Mouse (Mus musculus) neural tube, embryonic 15.5 days (tissue): ENCODE results near the gene Wwc2. TPM values are rescaled to one million over a fixed set of nuclear protein-coding genes. Genes with fewer than 3 reads are reported as not detected.
A peak's percentile ranks its signal among the peaks of the same experiment; 100 is the strongest.

Source experiments
- ATAC-seq: fragments of 200-750 bp; cut with Nextera tagmentation; 2 replicates; pipeline ENCODE4 v1.8.0; 2017; ENCODE audit warnings: mild to moderate bottlenecking, moderate TSS enrichment, moderate library complexity; ENCODE audit not compliant: low FRiP score
- H3K27ac ChIP-seq: fragments of 300-500 bp; sonication (generic); replicated peaks from 2 replicates; pipeline ENCODE4 v1.5.1; 2015; ENCODE audit warnings: mild to moderate bottlenecking, inconsistent platforms
- H3K27me3 ChIP-seq: fragments of 300-500 bp; sonication (generic); replicated peaks from 2 replicates; pipeline ENCODE4 v1.6.1; 2015; ENCODE audit warnings: inconsistent platforms
- H3K36me3 ChIP-seq: fragments of 300-500 bp; sonication (generic); 2 replicates; pipeline ENCODE4 v1.6.1; 2015; ENCODE audit warnings: inconsistent platforms
- H3K4me1 ChIP-seq: fragments of 300-500 bp; sonication (generic); 2 replicates; pipeline ENCODE4 v1.6.1; 2015; ENCODE audit warnings: inconsistent platforms
- H3K4me2 ChIP-seq: fragments of 300-500 bp; sonication (generic); 2 replicates; pipeline ENCODE4 v1.6.1; 2015; ENCODE audit warnings: inconsistent platforms, mild to moderate bottlenecking, moderate library complexity
- H3K4me3 ChIP-seq: fragments of 300-500 bp; sonication (generic); replicated peaks from 2 replicates; pipeline ENCODE4 v1.5.1; 2015; ENCODE audit warnings: mild to moderate bottlenecking, inconsistent platforms
- H3K9ac ChIP-seq: fragments of 300-500 bp; sonication (generic); replicated peaks from 2 replicates; pipeline ENCODE4 v1.6.1; 2015; ENCODE audit warnings: mild to moderate bottlenecking, inconsistent platforms
- H3K9me3 ChIP-seq: fragments of 300-500 bp; sonication (generic); replicated peaks from 2 replicates; pipeline ENCODE4 v1.6.1; 2016; ENCODE audit warnings: inconsistent platforms
- WGBS: fragments of 180-500 bp; shearing (Covaris S2); methylation state at CpG from one replicate; pipeline ENCODE4 v1.1.7; 2015; ENCODE audit warnings: mixed read lengths; 5-methylcytosine and 5-hydroxymethylcytosine counted together
- polyA plus RNA-seq: library from polyadenylated mRNA; unstranded; fragments of >200 nt; fragmentation: Nextera tagmentation; extraction: Ambion mirVana; gene quantifications from 2 replicates; pipeline ENCODE4 v1.2.1, GENCODE M21; 2015

Wwc2 gene
- polyA plus RNA-seq, 1 experiment from 2014 or later = 5.8 TPM

DNA sequence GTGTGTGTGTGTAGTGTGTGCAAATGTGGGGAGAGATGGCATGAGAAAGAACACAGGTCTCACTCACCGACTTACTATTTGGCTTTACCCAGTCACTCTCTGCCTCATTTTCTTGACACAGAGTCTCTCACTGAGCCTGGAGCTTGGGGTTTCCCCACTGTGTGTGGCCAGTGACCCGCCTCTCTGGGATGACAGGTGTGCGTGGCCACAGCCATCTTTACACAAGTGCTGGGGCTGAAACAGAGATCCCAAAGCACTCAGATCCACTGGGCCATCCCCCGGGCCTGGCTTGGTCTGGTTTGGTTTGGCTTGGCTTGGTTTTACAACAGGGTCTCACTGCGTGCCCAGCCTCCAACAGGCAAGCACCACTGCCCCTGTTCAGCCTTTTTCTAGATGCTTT, 55.3 kb downstream of the Wwc2 start:
- WGBS = 87% methylated on average over 5 of the region's 5 CpGs
- Histone ChIP-seq H3K36me3 (no peaks in the 10 kb centered on the region), H3K4me1 (peaks cover 26% of the 10 kb centered on the region), H3K27ac (no peak overlapping the region), H3K9me3 (no peaks in the 10 kb centered on the region), H3K9ac (no peak overlapping the region), H3K4me2 (no peak overlapping the region), H3K27me3 (no peaks in the 10 kb centered on the region), H3K4me3 (no peak overlapping the region)
- no peak for ATAC-seq

GRCm38 (mm10) chr8:47933087-47933486, 57.6 kb downstream of the Wwc2 start:
- ATAC-seq = no peak
- Histone ChIP-seq H3K27ac (no peak overlapping the region), H3K4me3 (no peak overlapping the region), H3K9me3 (no peaks in the 10 kb centered on the region), H3K4me2 (no peak overlapping the region), H3K27me3 (no peaks in the 10 kb centered on the region), H3K36me3 (no peaks in the 10 kb centered on the region), H3K9ac (no peak overlapping the region), H3K4me1 (peaks cover 26% of the 10 kb centered on the region)
- WGBS = 92% methylated on average over 3 of the region's 3 CpGs

DNA sequence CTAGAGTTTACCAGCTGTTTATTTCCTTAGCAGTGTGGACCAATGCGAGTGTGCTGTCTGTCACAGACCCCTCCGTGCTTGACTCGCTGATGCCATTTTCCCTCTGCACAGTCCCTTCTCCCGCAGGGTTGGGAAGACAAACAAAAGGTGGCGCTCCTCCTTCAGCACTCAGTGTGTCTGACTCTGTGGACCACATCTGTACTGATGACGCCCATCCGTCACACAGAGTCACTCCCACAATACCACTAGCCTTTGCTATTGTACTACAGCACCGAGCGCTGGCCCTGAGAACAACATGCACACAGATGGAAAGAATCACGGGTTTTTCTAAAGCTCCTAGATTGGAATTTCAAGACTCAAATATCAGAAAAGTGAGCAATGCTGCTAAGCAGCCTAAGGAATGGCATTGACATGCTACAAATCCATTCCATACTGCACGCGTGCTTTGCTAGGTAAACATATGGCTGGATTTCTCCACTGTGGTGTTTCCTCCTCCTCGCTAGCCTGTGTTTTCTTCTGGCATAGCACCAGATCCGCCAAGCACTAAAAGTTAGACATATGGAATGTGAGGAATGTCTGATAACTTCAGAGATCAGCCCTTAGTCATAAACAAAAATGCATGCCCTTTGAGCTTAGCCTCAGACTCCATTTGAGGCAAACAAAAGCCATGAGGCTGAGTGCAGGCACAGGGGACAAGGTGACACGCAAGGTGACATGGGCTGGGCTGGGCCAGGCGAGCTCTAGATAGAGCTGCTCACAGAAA, 58.5 kb downstream of the Wwc2 start:
- Histone ChIP-seq H3K4me2 (peak overlapping the region; percentile 25), H3K9ac (no peak overlapping the region), H3K4me3 (no peak overlapping the region), H3K27ac (peak overlapping the region; percentile 23; the same call in 1 of the 2 replicates), H3K4me1 (peaks cover 26% of the 10 kb centered on the region), H3K36me3 (no peaks in the 10 kb centered on the region), H3K27me3 (no peaks in the 10 kb centered on the region), H3K9me3 (no peaks in the 10 kb centered on the region)
- 40% methylated on average over 16 of the region's 16 CpGs for WGBS
- peak; percentile 64; the same call in 1 of the 2 replicates for ATAC-seq

- Histone ChIP-seq H3K36me3 (no peaks in the 10 kb centered on the region), H3K4me3 (no peak overlapping the region), H3K27me3 (no peaks in the 10 kb centered on the region), H3K27ac (no peak overlapping the region), H3K4me2 (no peak overlapping the region), H3K9ac (no peak overlapping the region), H3K9me3 (no peaks in the 10 kb centered on the region), H3K4me1 (peaks cover 23% of the 10 kb centered on the region)
- no peak for ATAC-seq
- 83% methylated on average over 7 of the region's 7 CpGs for WGBS
Observed at GRCm38 (mm10) chr8:47931371-47931770, 59.4 kb downstream of the Wwc2 start.

DNA sequence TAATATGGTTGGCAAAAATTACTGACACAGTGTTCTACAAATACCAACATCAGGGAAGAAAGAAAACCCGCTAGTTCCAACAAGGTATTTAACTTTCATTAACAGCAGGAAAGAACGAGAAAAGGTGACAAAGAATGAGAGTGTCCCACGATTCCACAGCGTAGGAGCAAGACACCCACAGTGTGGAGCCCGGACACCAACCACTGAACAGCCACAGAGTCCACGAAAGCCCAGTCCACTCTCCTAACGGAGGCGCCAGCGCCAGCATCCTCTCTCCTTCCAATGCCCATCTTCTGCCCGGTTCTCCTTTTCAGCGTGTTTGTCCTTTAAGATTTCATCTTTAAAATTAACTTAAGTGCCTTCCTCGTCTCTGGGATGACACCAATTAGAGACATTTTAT, 61.1 kb downstream of the Wwc2 start:
- Histone ChIP-seq H3K9me3 (no peaks in the 10 kb centered on the region), H3K36me3 (no peaks in the 10 kb centered on the region), H3K4me3 (no peak overlapping the region), H3K4me1 (peaks cover 19% of the 10 kb centered on the region), H3K9ac (no peak overlapping the region), H3K27me3 (no peaks in the 10 kb centered on the region), H3K4me2 (no peak overlapping the region), H3K27ac (no peak overlapping the region)
- ATAC-seq = no peak
- 94% methylated on average over 12 of the region's 12 CpGs for WGBS

DNA sequence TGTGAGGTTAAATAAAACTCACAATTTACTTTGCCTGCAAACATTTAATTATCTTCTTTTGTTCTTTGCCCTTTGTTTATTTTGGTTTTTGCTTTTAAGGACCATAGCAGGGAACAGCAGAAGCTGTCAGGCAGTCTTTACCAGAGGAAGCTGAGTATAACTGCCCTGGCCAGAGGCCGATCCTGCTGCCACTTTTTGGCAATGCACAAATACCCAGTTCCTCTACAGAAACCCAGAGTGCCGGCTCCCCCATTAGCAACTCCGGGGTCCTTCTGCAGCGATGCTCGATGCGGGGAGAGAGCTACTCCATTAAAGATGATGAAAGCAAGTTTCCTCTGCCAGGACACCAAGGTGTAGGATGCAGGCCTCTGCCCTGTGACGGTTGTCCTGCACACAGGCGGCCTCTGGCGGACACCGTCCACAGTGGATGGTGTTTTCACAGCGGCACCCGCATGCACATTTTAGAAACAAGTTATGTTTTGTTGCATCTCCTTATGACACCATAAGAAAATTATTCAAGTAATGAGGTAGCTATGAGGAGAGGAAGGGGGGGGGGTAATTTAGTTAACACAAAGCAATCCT, 62.0 kb downstream of the Wwc2 start:
- H3K4me2 ChIP-seq = no peak overlapping the region
- no peak overlapping the region for H3K9ac ChIP-seq
- H3K9me3 ChIP-seq = no peaks in the 10 kb centered on the region
- no peak overlapping the region for H3K4me3 ChIP-seq
- ATAC-seq = no peak
- H3K27ac ChIP-seq = no peak overlapping the region
- H3K27me3 ChIP-seq = no peaks in the 10 kb centered on the region
- no peaks in the 10 kb centered on the region for H3K36me3 ChIP-seq
- WGBS = 91% methylated on average over 12 of the region's 12 CpGs
- H3K4me1 ChIP-seq = peaks cover 14% of the 10 kb centered on the region

- H3K4me2 ChIP-seq = no peak overlapping the region
- no peak overlapping the region for H3K27ac ChIP-seq
- no peak overlapping the region for H3K4me3 ChIP-seq
- H3K9ac ChIP-seq = no peak overlapping the region
- H3K9me3 ChIP-seq = no peaks in the 10 kb centered on the region
- no peaks in the 10 kb centered on the region for H3K4me1 ChIP-seq
- WGBS = 85% methylated on average over 6 of the region's 6 CpGs
- no peak for ATAC-seq
- H3K27me3 ChIP-seq = no peaks in the 10 kb centered on the region
- H3K36me3 ChIP-seq = no peaks in the 10 kb centered on the region
Observed at GRCm38 (mm10) chr8:47924921-47925320, 65.8 kb downstream of the Wwc2 start.

DNA sequence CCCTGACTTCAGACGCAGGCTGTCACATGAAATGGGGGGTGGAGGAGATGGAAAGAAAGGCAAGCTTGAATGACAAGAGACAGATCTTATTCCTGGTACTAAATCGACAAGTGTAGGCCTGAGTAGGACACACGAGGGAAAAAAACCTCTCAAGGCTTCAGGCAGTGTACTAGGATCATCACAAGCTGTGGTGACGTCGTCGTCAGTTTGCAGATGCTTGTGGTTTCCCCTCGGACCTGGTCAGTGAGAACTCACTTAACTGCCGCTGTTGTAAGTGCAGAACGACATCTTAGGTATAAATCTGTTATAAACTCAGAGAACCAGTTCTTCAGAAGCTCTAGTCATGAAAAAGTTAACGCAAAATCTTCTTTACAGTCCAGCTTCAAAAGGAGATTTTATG, 67.9 kb downstream of the Wwc2 start:
- Histone ChIP-seq H3K9me3 (no peaks in the 10 kb centered on the region), H3K4me2 (no peak overlapping the region), H3K4me1 (no peaks in the 10 kb centered on the region), H3K36me3 (no peaks in the 10 kb centered on the region), H3K27me3 (no peaks in the 10 kb centered on the region), H3K27ac (no peak overlapping the region), H3K4me3 (no peak overlapping the region), H3K9ac (no peak overlapping the region)
- WGBS = 82% methylated on average over 10 of the region's 10 CpGs
- no peak for ATAC-seq

GRCm38 (mm10) chr8:47922011-47922410, 68.7 kb downstream of the Wwc2 start:
- Histone ChIP-seq H3K4me2 (no peak overlapping the region), H3K36me3 (no peaks in the 10 kb centered on the region), H3K9ac (no peak overlapping the region), H3K4me3 (no peak overlapping the region), H3K9me3 (no peaks in the 10 kb centered on the region), H3K4me1 (peaks cover under 1% of the 10 kb centered on the region; the same call in 1 of the 2 replicates), H3K27ac (no peak overlapping the region), H3K27me3 (no peaks in the 10 kb centered on the region)
- ATAC-seq = no peak
- 75% methylated on average over 4 of the region's 4 CpGs for WGBS

- no peak for ATAC-seq
- Histone ChIP-seq H3K4me2 (no peak overlapping the region), H3K36me3 (no peaks in the 10 kb centered on the region), H3K4me1 (peaks cover 4% of the 10 kb centered on the region; the same call in 1 of the 2 replicates), H3K4me3 (no peak overlapping the region), H3K27me3 (no peaks in the 10 kb centered on the region), H3K9ac (no peak overlapping the region), H3K27ac (no peak overlapping the region), H3K9me3 (no peaks in the 10 kb centered on the region)
- WGBS = 97% methylated on average over 6 of the region's 6 CpGs
Observed at GRCm38 (mm10) chr8:47920575-47921144, 70.1 kb downstream of the Wwc2 start.

- Histone ChIP-seq H3K4me2 (no peak overlapping the region), H3K4me1 (peaks cover 4% of the 10 kb centered on the region; the same call in 1 of the 2 replicates), H3K4me3 (no peak overlapping the region), H3K9ac (no peak overlapping the region), H3K27me3 (no peaks in the 10 kb centered on the region), H3K9me3 (no peaks in the 10 kb centered on the region), H3K36me3 (no peaks in the 10 kb centered on the region), H3K27ac (no peak overlapping the region)
- 86% methylated on average over 19 of the region's 19 CpGs for WGBS
- no peak for ATAC-seq
Observed at GRCm38 (mm10) chr8:47917060-47918035, 73.4 kb downstream of the Wwc2 start.
